Mouse (Mus musculus) thymus, postnatal 36 days (tissue): ENCODE data around the gene Nanos1.
A peak's percentile ranks its signal among the peaks of the same experiment; 100 is the strongest.

Experiments used
- DNase-seq, 2 experiments: peaks; one replicate each; pipeline ENCODE4 v3.0.0; 2022; ENCODE audit warnings: mixed read lengths in 2 of 2

The Nanos1 gene

DNA sequence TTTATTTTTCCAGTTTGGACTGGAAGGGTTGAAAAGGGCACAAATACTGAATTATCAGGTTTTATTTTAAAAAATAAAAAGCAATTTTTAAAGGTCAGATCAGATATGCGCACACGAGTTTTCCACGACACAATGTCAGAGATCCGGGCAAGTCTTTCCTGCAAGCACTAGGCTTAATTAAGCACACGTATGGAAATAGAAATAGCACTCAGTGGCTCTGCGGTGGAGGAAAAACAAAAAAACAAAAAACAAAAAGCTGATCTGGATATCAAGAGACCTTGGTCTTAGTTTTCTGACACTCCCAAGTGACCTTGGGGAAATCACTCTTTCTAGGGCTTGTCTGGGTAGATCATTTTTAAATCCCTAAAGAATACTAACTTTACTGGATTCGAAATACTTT is 33.7 kb downstream of the Nanos1 start:
- DNase-seq: no peak

DNA sequence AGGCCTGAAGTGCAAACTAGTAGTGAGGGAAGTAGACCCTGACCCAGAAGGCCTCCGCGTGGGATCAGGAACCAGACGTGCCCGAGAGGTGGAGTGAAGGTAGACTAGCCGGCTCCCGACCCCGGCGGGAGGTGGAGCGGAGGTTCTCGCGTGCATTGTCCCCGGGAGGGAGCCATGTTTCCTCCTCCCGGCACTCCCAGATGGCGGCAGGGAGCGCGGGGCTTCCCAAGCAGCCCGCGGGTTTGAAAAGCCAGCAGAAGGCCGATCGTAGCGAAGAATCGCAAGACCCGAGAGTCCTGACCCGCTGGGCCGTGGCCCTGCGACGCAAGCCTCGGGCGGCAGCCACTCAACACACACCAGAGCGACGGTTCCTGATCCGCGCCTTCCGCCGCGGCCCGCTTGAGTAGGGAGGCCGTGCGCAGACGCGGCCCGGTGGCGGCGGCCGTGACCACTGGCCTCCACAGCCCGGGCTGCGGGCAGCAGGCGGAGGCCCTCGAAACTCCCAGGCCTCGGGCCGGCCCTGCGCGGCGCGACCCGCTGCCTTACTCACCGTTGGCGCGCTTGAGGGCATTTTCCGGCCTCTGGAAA is 34.2 kb downstream of the Nanos1 start:
- DNase-seq: peak; percentile 56 to 64

- peak; percentile 92 to 94 for DNase-seq
Observed at GRCm38 (mm10) chr19:60790551-60791161, 34.9 kb downstream of the Nanos1 start, which contains the start of gene Eif3a. Gene Eif3a, minus strand, starts transcription at chr19:60790658.

DNA sequence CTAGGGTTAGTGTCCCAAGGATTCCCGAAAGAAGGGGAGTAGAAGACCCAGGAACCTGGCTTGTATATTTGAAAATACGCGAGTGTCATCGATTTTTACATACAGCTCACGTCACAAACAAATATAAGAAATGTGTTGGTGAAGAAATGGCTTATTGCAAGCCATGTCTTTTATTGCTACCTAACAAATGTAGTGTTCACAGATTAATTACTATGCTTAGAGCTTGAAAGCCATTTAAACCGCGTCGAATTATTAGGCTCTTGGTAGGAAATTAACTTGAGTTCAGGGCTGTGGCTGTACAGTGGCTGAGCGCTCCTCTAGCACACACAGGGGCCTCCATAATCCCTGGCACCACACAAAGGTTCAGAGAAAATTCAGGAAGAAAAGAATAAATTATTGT is 35.4 kb downstream of the Nanos1 start:
- DNase-seq: no peak

- DNase-seq: no peak
Observed at GRCm38 (mm10) chr19:60793170-60793707, 37.5 kb downstream of the Nanos1 start.

GRCm38 (mm10) chr19:60795244-60795643 is 39.5 kb downstream of the Nanos1 start:
- DNase-seq: no peak

- no peak for DNase-seq
Observed at GRCm38 (mm10) chr19:60797415-60797814, 41.6 kb downstream of the Nanos1 start.

DNA sequence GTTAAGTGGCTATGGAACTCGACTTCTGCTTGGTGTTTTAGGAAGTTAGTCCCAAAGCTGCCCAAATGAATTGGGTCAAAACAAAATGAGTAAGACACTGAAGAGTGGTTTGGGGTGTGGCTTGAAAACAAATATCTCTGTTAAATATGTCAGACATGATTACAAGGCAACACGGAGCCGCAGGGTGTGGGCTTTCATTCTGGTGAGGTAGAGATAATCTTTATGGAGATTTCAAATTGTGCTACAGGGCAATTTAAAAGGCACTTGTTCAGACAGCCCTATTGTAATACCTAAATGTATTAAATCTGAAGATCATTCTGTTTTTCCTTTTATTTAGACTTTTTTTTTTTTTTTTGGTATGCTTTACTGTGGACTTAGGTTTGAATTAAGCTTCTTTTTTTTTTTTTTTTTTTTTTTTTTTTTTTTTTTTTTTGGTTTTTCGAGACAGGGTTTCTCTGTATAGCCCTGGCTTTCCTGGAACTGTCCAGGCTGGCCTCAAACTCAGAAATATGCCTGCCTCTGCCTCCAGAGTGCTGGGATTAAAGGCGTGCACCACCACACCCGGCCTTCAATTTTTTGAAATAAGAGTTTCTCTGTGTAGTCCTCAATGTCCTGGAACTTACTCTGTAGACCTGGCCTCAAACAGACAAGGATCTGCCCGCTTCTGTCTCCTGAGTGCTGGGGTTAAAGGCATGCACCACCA is 44.2 kb downstream of the Nanos1 start:
- DNase-seq: no peak

DNA sequence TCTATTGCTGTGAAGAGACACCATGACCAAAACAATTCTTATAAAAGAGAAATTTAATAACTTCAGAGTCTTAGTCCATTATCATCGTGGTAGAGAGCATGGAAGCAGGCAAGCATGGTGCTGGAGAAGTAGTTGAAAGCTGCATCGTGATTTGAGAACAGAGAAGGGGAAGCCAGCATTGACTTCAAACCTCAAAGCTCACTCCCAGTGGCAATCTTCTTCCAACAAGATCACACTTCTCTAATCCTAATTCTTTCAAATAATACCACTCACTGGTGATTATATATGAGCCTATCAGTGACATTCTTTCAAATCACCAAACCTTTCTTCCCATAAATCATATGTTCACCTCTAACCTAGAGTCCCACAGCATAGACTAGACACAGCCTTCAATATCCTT is 49.1 kb downstream of the Nanos1 start:
- DNase-seq: no peak
